In the genomic region with DNA sequence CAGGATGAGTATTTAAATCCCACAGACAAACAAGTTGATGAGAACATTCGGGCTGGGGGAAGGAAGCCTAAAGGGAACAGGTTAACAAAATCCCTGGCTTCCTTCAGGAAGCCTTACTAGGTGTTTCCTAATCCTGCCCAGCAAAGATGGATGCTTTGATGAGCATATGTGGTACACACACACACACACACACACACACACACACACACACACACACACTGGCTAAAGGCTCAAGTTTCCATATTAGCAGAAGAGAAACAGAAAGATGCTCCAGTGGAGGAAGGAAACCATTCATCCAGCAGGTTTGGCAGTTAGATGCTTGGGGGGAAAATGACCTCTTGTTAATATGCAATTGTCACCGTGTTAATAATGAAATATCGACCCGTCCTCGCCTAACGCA, we compare ENCODE assay signal across 11 mouse cellular contexts.
A peak's percentile ranks its signal among the peaks of the same experiment; 100 is the strongest.
DNase-seq lines count a peak whose midpoint lies in the region; ATAC-seq and TF ChIP-seq lines count a peak whose summit lies in the region.
"Had no signal": no experiment of that assay in that cellular context is flagged by ENCODE, and none has a peak within 500 bp of the region (broad histone marks: within the 10 kb centered on the region; RNA-seq: fewer than 3 reads in every experiment).

No protein-coding gene starts in this region.

- DNase-seq in heart, adult 2 months, result no peak
- no peak for DNase-seq in heart, postnatal 36 days
- DNase-seq in lung, postnatal 36 days, result peak; percentile 40
- DNase-seq in lung, postnatal 25 days (ENCODE audit: low spot score), result no peak
- DNase-seq in right cerebral cortex, postnatal 4 days, result no peak
- DNase-seq in Muller cell, postnatal 12 days (ENCODE audit: inconsistent ontology term), result no peak
- DNase-seq: B cell, adult 2 months; heart, adult 18-20 months had no signal

- intact Hi-C loops in heart, adult 2 months (cut with DNase I), result loop anchor here (2.0 to 5.0 kb wide), 4 partner anchors 28 to 90 kb away; a partner anchor contains a TSS
- intact Hi-C loops in heart, postnatal 36 days (cut with DNase I), result no loop called here

- H3K4me3 ChIP-seq in heart, adult 2 months, result no peak overlapping the region
- H3K4me3 ChIP-seq in kidney, embryonic 15.5 days (replicated peaks), result no peak overlapping the region
- H3K4me3 ChIP-seq in stomach, embryonic 15.5 days (replicated peaks), result no peak overlapping the region
- H3K4me3 ChIP-seq: megakaryocyte, embryonic 14.5 days had no signal

- 59% methylated on average over 6 of the region's 6 CpGs for WGBS in heart, adult 2 months
- 33% methylated on average over 6 of the region's 6 CpGs for WGBS in kidney, embryonic 15.5 days
- 41% methylated on average over 6 of the region's 6 CpGs for WGBS in stomach, embryonic 15.5 days

- H3K9me3 ChIP-seq in kidney, embryonic 15.5 days (replicated peaks), result no peaks in the 10 kb centered on the region
- no peaks in the 10 kb centered on the region for H3K9me3 ChIP-seq in stomach, embryonic 15.5 days

- ATAC-seq in kidney, embryonic 15.5 days (replicated peaks; ENCODE audit: low FRiP score), result no peak
- ATAC-seq in stomach, embryonic 15.5 days (ENCODE audit: insufficient read depth, low FRiP score, low read depth), result no peak

- no peak for TF ChIP-seq CTCF in heart, adult 2 months (IDR thresholded peaks at IDR 0.05)

- peak overlapping the region; percentile 92 for H3K27ac ChIP-seq in heart, adult 2 months
- H3K27ac ChIP-seq in kidney, embryonic 15.5 days, result peak overlapping the region; percentile 74
- peak overlapping the region; percentile 65; the same call in 1 of the 2 replicates for H3K27ac ChIP-seq in stomach, embryonic 15.5 days

- no peaks in the 10 kb centered on the region for H3K27me3 ChIP-seq in heart, adult 2 months (ENCODE audit: control insufficient read depth, insufficient read depth, low read length)
- H3K27me3 ChIP-seq in kidney, embryonic 15.5 days, result peaks cover 4% of the 10 kb centered on the region; the same call in 1 of the 2 replicates
- H3K27me3 ChIP-seq in stomach, embryonic 15.5 days (replicated peaks), result no peaks in the 10 kb centered on the region
- H3K27me3 ChIP-seq: megakaryocyte, embryonic 14.5 days had no signal

- H3K4me1 ChIP-seq in heart, adult 2 months (ENCODE audit: control insufficient read depth, insufficient read depth, low read length), result peaks cover 11% of the 10 kb centered on the region
- H3K4me1 ChIP-seq in kidney, embryonic 15.5 days, result peaks cover 50% of the 10 kb centered on the region
- H3K4me1 ChIP-seq in stomach, embryonic 15.5 days, result 0 out of 2 replicates have a peak, but pooled peaks cover 8% of the 10 kb centered on the region
- H3K4me1 ChIP-seq: megakaryocyte, embryonic 14.5 days had no signal

- no peak overlapping the region for H3K4me2 ChIP-seq in kidney, embryonic 15.5 days
- no peak overlapping the region for H3K4me2 ChIP-seq in stomach, embryonic 15.5 days

- no peaks in the 10 kb centered on the region; the same call in 1 of the 2 replicates for H3K79me2 ChIP-seq in heart, adult 2 months (replicated peaks; ENCODE audit: control insufficient read depth, insufficient read depth, low read length)

- TF ChIP-seq EP300 in heart, adult 2 months (IDR thresholded peaks at IDR 0.05; ENCODE audit: insufficient read depth, low read depth, low read length), result no peak

- TF ChIP-seq POLR2A in heart, adult 2 months (IDR thresholded peaks at IDR 0.05; ENCODE audit: insufficient read depth, low read depth, low read length), result no peak

- no peaks in the 10 kb centered on the region for H3K36me3 ChIP-seq in heart, adult 2 months (ENCODE audit: control insufficient read depth, insufficient read depth, low read length)
- H3K36me3 ChIP-seq in kidney, embryonic 15.5 days, result no peaks in the 10 kb centered on the region
- no peaks in the 10 kb centered on the region for H3K36me3 ChIP-seq in stomach, embryonic 15.5 days

- no peak overlapping the region for H3K9ac ChIP-seq in heart, adult 2 months (ENCODE audit: low read depth, low read length)
- H3K9ac ChIP-seq in kidney, embryonic 15.5 days, result no peak overlapping the region
- H3K9ac ChIP-seq in stomach, embryonic 15.5 days, result no peak overlapping the region
